Mouse (Mus musculus) liver, postnatal 0 days (tissue): ENCODE measurements around the gene Rabgap1l. TPM values are rescaled to one million over a fixed set of nuclear protein-coding genes. Genes with fewer than 3 reads are reported as not detected.

Experiments used
- ATAC-seq: fragments of 200-750 bp; cut with Nextera tagmentation; 2 replicates; pipeline ENCODE4 v1.8.0; 2017; ENCODE audit warnings: mild to moderate bottlenecking, moderate library complexity
- DNase-seq: peaks from one replicate; pipeline ENCODE4 v3.0.0-alpha.2; 2016
- H3K27ac ChIP-seq: fragments of 300-500 bp; sonication (generic); 2 replicates; pipeline ENCODE4 v1.5.1; 2014; ENCODE audit warnings: antibody characterized with exemption, moderate library complexity, mild to moderate bottlenecking, low read depth
- H3K27me3 ChIP-seq: fragments of 300-500 bp; sonication (generic); 2 replicates; pipeline ENCODE4 v1.6.1; 2014; ENCODE audit warnings: low read length, control low read depth, mixed read lengths; ENCODE audit not compliant: insufficient read depth
- H3K36me3 ChIP-seq: fragments of 300-500 bp; sonication (generic); replicated peaks from 2 replicates; pipeline ENCODE4 v1.6.1; 2014; ENCODE audit warnings: mild to moderate bottlenecking, control low read depth, low read length, moderate library complexity, mixed read lengths; ENCODE audit not compliant: insufficient read depth
- H3K4me1 ChIP-seq: fragments of 300-500 bp; sonication (generic); 2 replicates; pipeline ENCODE4 v1.6.1; 2014; ENCODE audit warnings: antibody characterized with exemption, mild to moderate bottlenecking, control low read depth; ENCODE audit not compliant: insufficient read depth
- H3K4me2 ChIP-seq: fragments of 300-500 bp; sonication (generic); 2 replicates; pipeline ENCODE4 v1.6.1; 2014; ENCODE audit warnings: low read depth, mild to moderate bottlenecking, low read length, moderate library complexity, mixed read lengths
- H3K4me3 ChIP-seq: fragments of 300-500 bp; sonication (generic); 2 replicates; pipeline ENCODE4 v1.5.1; 2014; ENCODE audit warnings: low read depth, low read length
- H3K9ac ChIP-seq: fragments of 300-500 bp; sonication (generic); replicated peaks from 2 replicates; pipeline ENCODE4 v1.6.1; 2014; ENCODE audit warnings: mild to moderate bottlenecking, moderate library complexity
- H3K9me3 ChIP-seq: fragments of 300-500 bp; sonication (generic); 2 replicates; pipeline ENCODE4 v1.6.1; 2016; ENCODE audit warnings: mild to moderate bottlenecking, control low read depth, low read length, mixed read lengths
- CTCF ChIP-seq: sonication (generic); IDR thresholded peaks from 2 replicates; pipeline ENCODE4 v1.5.1; 2016; ENCODE audit warnings: antibody characterized with exemption, low read depth
- EP300 ChIP-seq: IDR thresholded peaks from 2 replicates; pipeline ENCODE4 v1.6.1; 2016; ENCODE audit warnings: antibody characterized with exemption, low read depth, mild to moderate bottlenecking
- WGBS: fragments of 180-500 bp; shearing (Covaris S2); extraction: QIAGEN DNeasy Blood & Tissue Kit; methylation state at CpG from one replicate; pipeline ENCODE4 v1.1.7; 2014; ENCODE audit not compliant: insufficient replicate concordance; 5-methylcytosine and 5-hydroxymethylcytosine counted together
- polyA plus RNA-seq: library from polyadenylated mRNA; unstranded; fragments of >200 nt; fragmentation: Nextera tagmentation; extraction: Ambion mirVana; gene quantifications from 2 replicates; pipeline ENCODE4 v1.2.1, GENCODE M21; 2015

Gene Rabgap1l
- polyA plus RNA-seq, 1 experiment from 2014 or later = 21.6 TPM

DNA sequence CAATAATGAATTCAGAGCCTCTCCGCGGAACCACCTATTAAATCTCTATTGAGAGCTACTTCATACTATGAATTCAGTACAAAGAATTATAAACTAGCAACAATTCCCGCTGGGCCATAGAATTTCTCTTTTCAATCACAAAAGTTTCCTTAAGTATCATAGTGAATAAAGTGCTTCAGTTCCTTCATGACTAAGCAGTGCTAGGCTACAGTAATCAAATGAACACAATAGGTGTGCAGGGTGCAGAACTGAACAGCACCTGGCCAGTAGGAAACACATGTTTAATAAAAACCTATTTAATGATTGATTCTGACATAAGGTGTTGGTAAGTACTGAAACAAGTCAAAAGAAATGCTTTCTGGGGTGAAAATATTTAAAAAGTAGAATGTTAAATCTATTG lies 560.9 kb downstream of the Rabgap1l start:
- ATAC-seq (no peak), DNase-seq (no peak)
- H3K27me3 ChIP-seq = no peaks in the 10 kb centered on the region
- WGBS = 95% methylated on average over 3 of the region's 3 CpGs
- no peak overlapping the region for H3K9ac ChIP-seq
- peaks cover 13% of the 10 kb centered on the region; the same call in 1 of the 2 replicates for H3K36me3 ChIP-seq
- H3K4me1 ChIP-seq = 0 out of 2 replicates have a peak, but pooled peaks cover 4% of the 10 kb centered on the region
- TF ChIP-seq CTCF = no peak
- TF ChIP-seq EP300 = no peak
- H3K4me3 ChIP-seq = no peak overlapping the region
- H3K9me3 ChIP-seq = no peaks in the 10 kb centered on the region
- no peak overlapping the region for H3K4me2 ChIP-seq
- no peak overlapping the region for H3K27ac ChIP-seq

DNA sequence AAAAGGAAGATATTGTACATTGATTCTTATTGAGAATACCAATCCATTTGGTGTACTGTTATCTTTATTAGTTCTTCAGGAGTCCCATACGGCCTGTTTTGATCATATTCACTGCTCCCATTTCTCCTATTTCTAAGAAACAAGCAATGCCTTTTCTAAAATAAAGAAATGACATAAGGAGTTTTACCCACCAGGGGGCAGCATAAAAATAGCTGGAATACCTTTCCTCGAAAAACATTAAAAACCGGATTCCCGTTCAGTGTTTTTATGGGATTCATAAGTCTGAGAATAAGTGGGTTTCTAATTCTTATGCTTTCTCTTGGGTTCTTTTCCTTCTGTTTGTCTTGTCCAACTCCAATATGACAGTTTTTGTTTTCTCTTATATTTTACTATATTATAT lies 562.0 kb downstream of the Rabgap1l start:
- no peak overlapping the region for H3K9ac ChIP-seq
- ATAC-seq (no peak), DNase-seq (no peak)
- no peaks in the 10 kb centered on the region for H3K27me3 ChIP-seq
- H3K36me3 ChIP-seq = peaks cover 16% of the 10 kb centered on the region; the same call in 1 of the 2 replicates
- H3K9me3 ChIP-seq = no peaks in the 10 kb centered on the region
- H3K27ac ChIP-seq = no peak overlapping the region
- WGBS = 60% methylated on average over 4 of the region's 4 CpGs
- no peak overlapping the region for H3K4me3 ChIP-seq
- 0 out of 2 replicates have a peak, but pooled peaks cover 4% of the 10 kb centered on the region for H3K4me1 ChIP-seq
- TF ChIP-seq EP300 (no peak), CTCF (peak; percentile 55)
- H3K4me2 ChIP-seq = no peak overlapping the region

DNA sequence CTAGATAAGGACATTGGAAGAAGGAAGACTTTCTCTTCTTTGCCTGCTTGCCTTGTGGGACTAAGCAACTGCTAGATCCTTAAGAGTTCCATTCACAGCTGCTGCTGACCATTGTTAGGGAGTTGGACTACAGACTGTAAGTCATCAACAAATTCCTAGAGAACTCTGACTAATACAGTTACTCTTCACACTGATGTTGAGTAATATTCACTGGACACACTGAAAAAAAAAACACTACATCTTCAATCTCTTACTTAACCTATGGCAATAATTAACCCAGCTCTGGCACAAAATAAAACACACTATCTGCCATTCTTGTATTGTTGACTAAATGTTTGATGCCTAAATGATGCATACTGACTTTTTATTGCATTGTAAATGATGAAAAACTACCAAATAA lies 565.2 kb downstream of the Rabgap1l start:
- Histone ChIP-seq H3K9me3 (no peaks in the 10 kb centered on the region), H3K4me3 (no peak overlapping the region), H3K9ac (no peak overlapping the region), H3K36me3 (peaks cover 27% of the 10 kb centered on the region), H3K27me3 (no peaks in the 10 kb centered on the region), H3K4me1 (0 out of 2 replicates have a peak, but pooled peaks cover 4% of the 10 kb centered on the region), H3K4me2 (no peak overlapping the region), H3K27ac (no peak overlapping the region)
- ATAC-seq = peak; percentile 31; the same call in 1 of the 2 replicates
- no peak for DNase-seq
- TF ChIP-seq CTCF (no peak), EP300 (no peak)

DNA sequence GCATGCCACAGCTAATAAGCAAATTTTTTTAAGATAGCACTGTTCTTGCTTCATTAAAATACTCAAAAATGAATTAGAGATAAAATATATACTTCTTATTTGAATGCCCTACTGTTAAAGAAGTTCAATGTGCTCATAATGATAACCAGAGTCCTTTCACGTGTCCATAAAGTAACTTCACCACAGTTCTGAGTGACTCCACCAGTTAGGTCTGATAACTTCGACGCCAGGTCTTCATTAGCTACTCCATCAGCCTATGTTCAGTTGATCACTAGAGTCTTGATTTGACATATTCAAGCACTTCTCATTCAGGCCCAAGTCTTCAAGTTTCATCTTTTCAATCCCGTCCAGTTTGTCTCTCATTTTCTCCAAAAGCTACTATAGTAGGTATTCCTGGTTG lies 565.8 kb downstream of the Rabgap1l start:
- Histone ChIP-seq H3K4me2 (no peak overlapping the region), H3K36me3 (peaks cover 27% of the 10 kb centered on the region), H3K9ac (no peak overlapping the region), H3K27me3 (no peaks in the 10 kb centered on the region), H3K4me1 (0 out of 2 replicates have a peak, but pooled peaks cover 4% of the 10 kb centered on the region), H3K9me3 (no peaks in the 10 kb centered on the region), H3K4me3 (no peak overlapping the region), H3K27ac (no peak overlapping the region)
- ATAC-seq (no peak), DNase-seq (no peak)
- 72% methylated on average over 4 of the region's 4 CpGs for WGBS
- TF ChIP-seq EP300 = no peak
- no peak for TF ChIP-seq CTCF

DNA sequence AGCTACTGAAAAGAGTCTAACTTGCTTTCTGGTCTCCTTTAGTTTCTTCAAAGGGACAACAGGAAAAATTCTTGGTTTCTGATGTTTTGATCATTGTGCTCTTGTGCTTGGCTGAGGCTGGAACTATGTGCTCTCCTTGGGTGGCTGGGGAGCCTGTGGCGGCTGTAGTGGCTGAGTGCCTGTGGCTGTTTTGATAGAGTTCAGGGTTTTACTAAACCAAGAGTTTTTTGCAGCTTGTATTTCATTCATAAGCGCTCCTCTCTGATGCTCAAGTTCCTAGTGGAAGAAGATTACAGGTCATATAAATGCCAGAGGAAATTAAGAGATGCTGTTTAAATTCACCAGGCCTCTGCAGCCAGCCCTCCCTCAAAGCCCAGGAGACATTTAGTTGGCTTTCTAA lies 568.9 kb downstream of the Rabgap1l start:
- TF ChIP-seq CTCF (no peak), EP300 (no peak)
- WGBS = 84% methylated on average over 2 of the region's 2 CpGs

DNA sequence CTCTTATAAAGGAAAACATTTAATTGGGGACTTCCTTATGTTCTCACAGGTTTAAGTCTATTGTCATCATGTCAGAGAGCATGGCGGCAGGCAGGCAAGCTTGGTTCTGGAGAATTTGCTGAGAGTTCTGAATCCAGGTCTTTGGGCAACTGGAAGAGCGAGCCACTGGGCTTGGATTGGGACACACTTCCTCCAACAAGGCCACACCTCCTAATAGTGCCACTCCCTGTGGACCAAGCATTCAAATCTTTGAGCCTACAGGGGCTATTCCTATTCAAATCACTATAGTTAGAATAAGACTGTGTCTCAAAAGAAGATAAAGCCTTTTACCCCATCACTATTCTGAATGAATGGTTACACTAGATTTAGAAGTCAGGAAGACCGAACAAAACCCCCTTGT lies 575.1 kb downstream of the Rabgap1l start:
- no peak for TF ChIP-seq EP300
- TF ChIP-seq CTCF = no peak
- Histone ChIP-seq H3K27me3 (no peaks in the 10 kb centered on the region), H3K36me3 (peaks cover 2% of the 10 kb centered on the region; the same call in 1 of the 2 replicates), H3K9me3 (no peaks in the 10 kb centered on the region), H3K4me3 (no peak overlapping the region), H3K9ac (no peak overlapping the region), H3K4me2 (no peak overlapping the region), H3K4me1 (peaks cover 4% of the 10 kb centered on the region; the same call in 1 of the 2 replicates), H3K27ac (no peak overlapping the region)
- no peak for DNase-seq
- 80% methylated on average over 3 of the region's 3 CpGs for WGBS
- ATAC-seq = no peak

More for the DNA sequence above, 568.9 kb downstream of the Rabgap1l start:
- H3K9me3 ChIP-seq = no peaks in the 10 kb centered on the region
- DNase-seq = no peak
- ATAC-seq = no peak
- no peaks in the 10 kb centered on the region for H3K27me3 ChIP-seq
- H3K4me3 ChIP-seq = no peak overlapping the region
- H3K4me2 ChIP-seq = no peak overlapping the region
- H3K9ac ChIP-seq = no peak overlapping the region
- H3K4me1 ChIP-seq = 0 out of 2 replicates have a peak, but pooled peaks cover 4% of the 10 kb centered on the region
- H3K27ac ChIP-seq = no peak overlapping the region
- H3K36me3 ChIP-seq = peaks cover 21% of the 10 kb centered on the region

DNA sequence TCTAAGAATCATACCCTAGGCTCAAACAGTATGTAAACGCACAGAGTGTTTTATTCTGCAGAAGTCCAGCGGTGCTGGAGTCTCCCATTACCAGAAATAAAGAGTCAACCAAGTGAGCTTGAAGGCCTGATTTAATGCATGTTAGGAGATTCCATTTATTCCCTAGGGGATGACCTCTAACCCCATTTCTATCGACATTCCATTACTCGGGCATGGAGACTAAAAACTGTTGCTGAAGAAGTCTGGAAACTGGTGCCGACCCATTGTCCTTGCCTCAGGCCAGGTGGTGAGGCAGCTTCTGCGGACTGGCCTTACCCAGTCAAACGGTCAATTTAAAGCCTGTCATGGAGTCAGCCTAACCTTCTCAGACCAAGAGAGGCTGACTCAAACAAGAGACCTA lies 578.8 kb downstream of the Rabgap1l start:
- TF ChIP-seq CTCF = no peak
- TF ChIP-seq EP300 = no peak
- Histone ChIP-seq H3K36me3 (no peaks in the 10 kb centered on the region), H3K4me3 (peak overlapping the region; percentile 92; the same call in 1 of the 2 replicates), H3K4me1 (peaks cover 11% of the 10 kb centered on the region), H3K9me3 (no peaks in the 10 kb centered on the region), H3K27ac (no peak overlapping the region), H3K27me3 (no peaks in the 10 kb centered on the region), H3K4me2 (peak overlapping the region; percentile 80), H3K9ac (no peak overlapping the region; the same call in 1 of the 2 replicates)
- DNase-seq (no peak), ATAC-seq (no peak)
- 89% methylated on average over 7 of the region's 7 CpGs for WGBS
